Mouse (Mus musculus): ENCODE measurements around the gene Pglyrp1. TPM values are rescaled to one million over a fixed set of nuclear protein-coding genes. Genes with fewer than 3 reads are reported as not detected.

Gene Pglyrp1
- polyA plus RNA-seq, 1 experiment from 2014 or later, result 18.2 TPM

- H3K9ac ChIP-seq (replicated peaks), result no peak overlapping the region
- H3K9me3 ChIP-seq, result no peaks in the 10 kb centered on the region
- no peak overlapping the region for H3K4me2 ChIP-seq (replicated peaks)
- H3K36me3 ChIP-seq, result no peaks in the 10 kb centered on the region
- ATAC-seq (replicated peaks), result no peak
- H3K27me3 ChIP-seq, result 0 out of 2 replicates have a peak, but pooled peaks cover 5% of the 10 kb centered on the region
- H3K27ac ChIP-seq (replicated peaks), result no peak overlapping the region
- 92% methylated on average over 8 of the region's 8 CpGs for WGBS
- peaks cover 20% of the 10 kb centered on the region for H3K4me1 ChIP-seq
- no peak overlapping the region for H3K4me3 ChIP-seq
These were observed 19.7 kb downstream of the Pglyrp1 start for GRCm38 (mm10) chr7:18890848-18891247.

- ATAC-seq (replicated peaks), result peak; percentile 74
- Histone ChIP-seq H3K27ac (replicated peaks) (no peak overlapping the region), H3K4me1 (peaks cover 20% of the 10 kb centered on the region), H3K4me2 (replicated peaks) (peak overlapping the region; percentile 74), H3K4me3 (peak overlapping the region; percentile 50), H3K9me3 (no peaks in the 10 kb centered on the region), H3K27me3 (0 out of 2 replicates have a peak, but pooled peaks cover 5% of the 10 kb centered on the region), H3K9ac (replicated peaks) (peak overlapping the region; percentile 62), H3K36me3 (no peaks in the 10 kb centered on the region)
- 20% methylated on average over 33 of the region's 33 CpGs for WGBS
These were observed 20.9 kb downstream of the Pglyrp1 start for GRCm38 (mm10) chr7:18891872-18892599.

GRCm38 (mm10) chr7:18893009-18893408 is 21.9 kb downstream of the Pglyrp1 start:
- no peaks in the 10 kb centered on the region for H3K36me3 ChIP-seq
- H3K9ac ChIP-seq (replicated peaks), result peak overlapping the region; percentile 62
- peak overlapping the region; percentile 50 for H3K4me3 ChIP-seq
- ATAC-seq (replicated peaks), result peak; percentile 35
- peaks cover 20% of the 10 kb centered on the region for H3K4me1 ChIP-seq
- 29% methylated on average over 27 of the region's 27 CpGs for WGBS
- no peaks in the 10 kb centered on the region for H3K9me3 ChIP-seq
- peak overlapping the region; percentile 74 for H3K4me2 ChIP-seq (replicated peaks)
- no peak overlapping the region for H3K27ac ChIP-seq (replicated peaks)
- 0 out of 2 replicates have a peak, but pooled peaks cover 5% of the 10 kb centered on the region for H3K27me3 ChIP-seq

GRCm38 (mm10) chr7:18893651-18894430 is 22.7 kb downstream of the Pglyrp1 start:
- H3K9ac ChIP-seq (replicated peaks), result peak overlapping the region; percentile 53
- no peaks in the 10 kb centered on the region for H3K9me3 ChIP-seq
- ATAC-seq (replicated peaks), result peak; percentile 39; the same call in 1 of the 2 replicates
- H3K4me1 ChIP-seq, result peaks cover 20% of the 10 kb centered on the region
- H3K27me3 ChIP-seq, result 0 out of 2 replicates have a peak, but pooled peaks cover 5% of the 10 kb centered on the region
- no peak overlapping the region for H3K27ac ChIP-seq (replicated peaks)
- H3K4me2 ChIP-seq (replicated peaks), result peak overlapping the region; percentile 74
- no peaks in the 10 kb centered on the region; the same call in 1 of the 2 replicates for H3K36me3 ChIP-seq
- peak overlapping the region; percentile 50 for H3K4me3 ChIP-seq
- WGBS, result 1% methylated on average over 38 of the region's 41 CpGs

- Histone ChIP-seq H3K4me3 (no peak overlapping the region), H3K36me3 (no peaks in the 10 kb centered on the region; the same call in 1 of the 2 replicates), H3K4me2 (replicated peaks) (no peak overlapping the region), H3K27ac (replicated peaks) (no peak overlapping the region), H3K27me3 (0 out of 2 replicates have a peak, but pooled peaks cover 5% of the 10 kb centered on the region), H3K9ac (replicated peaks) (no peak overlapping the region), H3K4me1 (peaks cover 20% of the 10 kb centered on the region), H3K9me3 (no peaks in the 10 kb centered on the region)
- 27% methylated on average over 5 of the region's 5 CpGs for WGBS
- ATAC-seq (replicated peaks), result no peak
These were observed 25.4 kb downstream of the Pglyrp1 start for GRCm38 (mm10) chr7:18896536-18896935.

GRCm38 (mm10) chr7:18900513-18900912 is 29.4 kb downstream of the Pglyrp1 start:
- ATAC-seq (replicated peaks), result no peak
- Histone ChIP-seq H3K4me3 (no peak overlapping the region), H3K4me2 (replicated peaks) (no peak overlapping the region), H3K9me3 (no peaks in the 10 kb centered on the region), H3K27ac (replicated peaks) (no peak overlapping the region), H3K9ac (replicated peaks) (no peak overlapping the region), H3K4me1 (no peaks in the 10 kb centered on the region), H3K27me3 (no peaks in the 10 kb centered on the region), H3K36me3 (no peaks in the 10 kb centered on the region; the same call in 1 of the 2 replicates)
- WGBS, result 83% methylated on average over 2 of the region's 2 CpGs

- WGBS, result 78% methylated on average over 3 of the region's 3 CpGs
- Histone ChIP-seq H3K36me3 (no peaks in the 10 kb centered on the region; the same call in none of the 2 replicates), H3K9ac (replicated peaks) (no peak overlapping the region), H3K4me3 (no peak overlapping the region), H3K27me3 (no peaks in the 10 kb centered on the region), H3K4me2 (replicated peaks) (no peak overlapping the region), H3K9me3 (no peaks in the 10 kb centered on the region), H3K4me1 (no peaks in the 10 kb centered on the region), H3K27ac (replicated peaks) (no peak overlapping the region)
- no peak for ATAC-seq (replicated peaks)
These were observed 31.4 kb downstream of the Pglyrp1 start for GRCm38 (mm10) chr7:18902486-18902885.

GRCm38 (mm10) chr7:18904971-18905370 is 33.8 kb downstream of the Pglyrp1 start:
- Histone ChIP-seq H3K36me3 (no peaks in the 10 kb centered on the region; the same call in 1 of the 2 replicates), H3K4me1 (peaks cover 13% of the 10 kb centered on the region), H3K4me3 (no peak overlapping the region), H3K9me3 (no peaks in the 10 kb centered on the region), H3K4me2 (replicated peaks) (no peak overlapping the region), H3K9ac (replicated peaks) (no peak overlapping the region), H3K27me3 (no peaks in the 10 kb centered on the region), H3K27ac (replicated peaks) (no peak overlapping the region)
- no peak for ATAC-seq (replicated peaks)
- WGBS, result 77% methylated on average over 3 of the region's 3 CpGs

GRCm38 (mm10) chr7:18909797-18910196 is 38.7 kb downstream of the Pglyrp1 start:
- no peaks in the 10 kb centered on the region for H3K27me3 ChIP-seq
- no peaks in the 10 kb centered on the region for H3K9me3 ChIP-seq
- 6% methylated on average over 17 of the region's 17 CpGs for WGBS
- H3K36me3 ChIP-seq, result no peaks in the 10 kb centered on the region; the same call in 1 of the 2 replicates
- H3K4me3 ChIP-seq, result peak overlapping the region; percentile 70
- H3K4me1 ChIP-seq, result peaks cover 19% of the 10 kb centered on the region
- no peak; the same call in 1 of the 2 replicates for ATAC-seq (replicated peaks)
- H3K4me2 ChIP-seq (replicated peaks), result peak overlapping the region; percentile 54
- H3K27ac ChIP-seq (replicated peaks), result no peak overlapping the region
- H3K9ac ChIP-seq (replicated peaks), result peak overlapping the region; percentile 48

GRCm38 (mm10) chr7:18910241-18910831 is 39.2 kb downstream of the Pglyrp1 start, which contains the start of gene Ccdc61:
Ccdc61 (minus strand) TSS chr7:18910415.
- H3K9me3 ChIP-seq, result no peaks in the 10 kb centered on the region
- H3K9ac ChIP-seq (replicated peaks), result peak within 1 kb of the TSS; percentile 48
- peaks cover 19% of the 10 kb centered on the region for H3K4me1 ChIP-seq
- no peaks in the 10 kb centered on the region for H3K27me3 ChIP-seq
- H3K27ac ChIP-seq (replicated peaks), result peak within 1 kb of the TSS; percentile 38; the same call in 1 of the 2 replicates
- under 1% methylated on average over 33 of the region's 33 CpGs for WGBS
- no peaks in the 10 kb centered on the region; the same call in 1 of the 2 replicates for H3K36me3 ChIP-seq
- H3K4me2 ChIP-seq (replicated peaks), result peak within 1 kb of the TSS; percentile 63
- peak within 1 kb of the TSS; percentile 70 for H3K4me3 ChIP-seq
- peak; percentile 99 for ATAC-seq (replicated peaks)

- no peak overlapping the region for H3K4me3 ChIP-seq
- H3K27me3 ChIP-seq, result no peaks in the 10 kb centered on the region; the same call in 1 of the 2 replicates
- no peaks in the 10 kb centered on the region for H3K9me3 ChIP-seq
- ATAC-seq (replicated peaks), result no peak
- no peaks in the 10 kb centered on the region for H3K36me3 ChIP-seq
- no peak overlapping the region for H3K27ac ChIP-seq (replicated peaks)
- H3K9ac ChIP-seq (replicated peaks), result no peak overlapping the region
- H3K4me2 ChIP-seq (replicated peaks), result no peak overlapping the region
- WGBS, result 72% methylated on average over 4 of the region's 4 CpGs
- peaks cover 7% of the 10 kb centered on the region for H3K4me1 ChIP-seq
These were observed 45.1 kb downstream of the Pglyrp1 start for GRCm38 (mm10) chr7:18916254-18916653.
